Mouse (Mus musculus) testis, adult 2 months (tissue): ENCODE results near the gene Faap24. TPM values are rescaled to one million over a fixed set of nuclear protein-coding genes. Genes with fewer than 3 reads are reported as not detected.

Source experiments
- H3K27ac ChIP-seq: fragments of 200-500 bp; 2 replicates; pipeline ENCODE4 v1.5.1; 2012; ENCODE audit warnings: low read depth, low read length; ENCODE audit not compliant: control insufficient read depth, insufficient read depth
- H3K27me3 ChIP-seq: fragments of 200-500 bp; 2 replicates; pipeline ENCODE4 v1.6.1; 2012; ENCODE audit warnings: mild to moderate bottlenecking, low read length, moderate library complexity; ENCODE audit not compliant: control insufficient read depth, insufficient read depth
- H3K36me3 ChIP-seq: fragments of 200-500 bp; 2 replicates; pipeline ENCODE4 v1.6.1; 2012; ENCODE audit warnings: mild to moderate bottlenecking, low read length; ENCODE audit not compliant: control insufficient read depth, insufficient read depth
- H3K4me1 ChIP-seq: fragments of 200-500 bp; 2 replicates; pipeline ENCODE4 v1.6.1; 2012; ENCODE audit warnings: low read length; ENCODE audit not compliant: control insufficient read depth, insufficient read depth
- H3K4me3 ChIP-seq: fragments of 200-500 bp; 2 replicates; pipeline ENCODE4 v1.5.1; 2012; ENCODE audit warnings: low read depth, mild to moderate bottlenecking, low read length, moderate library complexity, mixed read lengths; ENCODE audit not compliant: control insufficient read depth
- CTCF ChIP-seq: fragments of 200-500 bp; IDR thresholded peaks from 2 replicates; pipeline ENCODE4 v1.5.1; 2012; ENCODE audit warnings: low read depth, mild to moderate bottlenecking, inconsistent platforms, low read length, moderate library complexity; ENCODE audit not compliant: control insufficient read depth, insufficient read depth, insufficient replicate concordance
- POLR2A ChIP-seq: fragments of 200-500 bp; IDR thresholded peaks from 2 replicates; pipeline ENCODE4 v1.6.1; 2012; ENCODE audit warnings: low read depth, mild to moderate bottlenecking, inconsistent platforms, low read length, moderate library complexity; ENCODE audit not compliant: control insufficient read depth
- polyA plus RNA-seq: library from polyadenylated mRNA; depleted of rRNA; stranded (reverse); fragments of >200 nt; gene quantifications from 2 replicates; pipeline ENCODE4 v1.2.3, GENCODE M21; 2012; rRNA removed

The Faap24 gene
- polyA plus RNA-seq, 1 experiment, result 3.1 TPM

GRCm38 (mm10) chr7:35349886-35350684, 46.6 kb downstream of the Faap24 start:
- Histone ChIP-seq H3K4me1 (no peaks in the 10 kb centered on the region), H3K36me3 (no peaks in the 10 kb centered on the region), H3K27me3 (no peaks in the 10 kb centered on the region), H3K4me3 (no peak overlapping the region), H3K27ac (no peak overlapping the region)
- TF ChIP-seq CTCF, result no peak
- TF ChIP-seq POLR2A, result no peak

DNA sequence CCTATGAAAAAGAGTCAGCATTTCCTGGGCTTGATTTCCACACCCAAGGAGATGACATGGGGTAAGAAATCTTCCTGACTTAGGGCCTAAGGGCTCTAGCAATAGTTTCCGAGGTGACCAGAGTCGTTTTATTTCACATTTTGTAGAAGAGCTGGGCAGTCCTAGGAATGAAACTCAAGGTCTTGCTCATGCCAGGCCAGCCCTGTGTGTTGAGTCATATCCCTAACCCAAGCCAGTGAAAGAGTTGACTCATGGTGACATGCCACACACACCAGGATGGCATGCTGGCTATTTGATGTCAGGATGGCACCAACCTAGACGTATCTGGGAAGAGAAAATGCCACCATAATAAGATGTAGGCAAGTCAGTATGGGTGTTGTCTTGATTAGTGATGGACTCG, 47.6 kb downstream of the Faap24 start:
- Histone ChIP-seq H3K4me3 (no peak overlapping the region), H3K4me1 (no peaks in the 10 kb centered on the region), H3K27ac (no peak overlapping the region), H3K36me3 (no peaks in the 10 kb centered on the region), H3K27me3 (no peaks in the 10 kb centered on the region)
- TF ChIP-seq CTCF, result no peak
- TF ChIP-seq POLR2A, result no peak

GRCm38 (mm10) chr7:35347918-35348700, 48.5 kb downstream of the Faap24 start:
- no peak overlapping the region for H3K27ac ChIP-seq
- TF ChIP-seq POLR2A (no peak), CTCF (no peak)
- no peaks in the 10 kb centered on the region for H3K4me1 ChIP-seq
- no peak overlapping the region for H3K4me3 ChIP-seq
- H3K36me3 ChIP-seq, result no peaks in the 10 kb centered on the region
- no peaks in the 10 kb centered on the region for H3K27me3 ChIP-seq

GRCm38 (mm10) chr7:35344785-35345330, 51.8 kb downstream of the Faap24 start:
- Histone ChIP-seq H3K4me1 (no peaks in the 10 kb centered on the region), H3K27ac (no peak overlapping the region), H3K36me3 (no peaks in the 10 kb centered on the region), H3K27me3 (no peaks in the 10 kb centered on the region), H3K4me3 (no peak overlapping the region)
- TF ChIP-seq CTCF (no peak), POLR2A (no peak)

- H3K27me3 ChIP-seq, result no peaks in the 10 kb centered on the region
- H3K4me3 ChIP-seq, result no peak overlapping the region
- no peak for TF ChIP-seq CTCF
- no peaks in the 10 kb centered on the region for H3K36me3 ChIP-seq
- no peaks in the 10 kb centered on the region for H3K4me1 ChIP-seq
- no peak overlapping the region for H3K27ac ChIP-seq
These were observed 54.1 kb downstream of the Faap24 start for GRCm38 (mm10) chr7:35342498-35342897.

Other genes starting within 250 kb of the Faap24 start
- 0.61 and 0.64 TPM in 2 replicates for gene Slc7a10, start 210.5 kb downstream of the Faap24 start, polyA plus RNA-seq
- 0.67 and 0.70 TPM in 2 replicates for gene Lrp3, start 181.3 kb downstream of the Faap24 start, polyA plus RNA-seq
- 2.3 and 3.0 TPM in 2 replicates for gene Gpatch1, start 78.4 kb downstream of the Faap24 start, polyA plus RNA-seq
- 4.3 and 5.2 TPM in 2 replicates for gene Rhpn2, start 62.7 kb downstream of the Faap24 start, polyA plus RNA-seq
- gene Cep89, start 199 bp upstream of the Faap24 start, polyA plus RNA-seq, result 95.0 and 104 TPM in 2 replicates
- gene Slc7a9, start 52.0 kb upstream of the Faap24 start, polyA plus RNA-seq, result 0.37 and 0.47 TPM in 2 replicates
- 19.0 and 24.1 TPM in 2 replicates for gene Tdrd12, start 140.9 kb upstream of the Faap24 start, polyA plus RNA-seq
- 4.9 and 5.7 TPM in 2 replicates for gene Nudt19, start 159.5 kb upstream of the Faap24 start, polyA plus RNA-seq
- 0.06 and 0.07 TPM in 2 replicates for gene Rgs9bp, start 188.7 kb upstream of the Faap24 start, polyA plus RNA-seq
- 12.8 and 15.0 TPM in 2 replicates for gene Ankrd27, start 189.4 kb upstream of the Faap24 start, polyA plus RNA-seq